Mouse (Mus musculus): ENCODE results near the gene Arhgap40. TPM values are rescaled to one million over a fixed set of nuclear protein-coding genes. Genes with fewer than 3 reads are reported as not detected.

Arhgap40 gene
- polyA plus RNA-seq, 1 experiment from 2014 or later = 0.23 TPM

DNA sequence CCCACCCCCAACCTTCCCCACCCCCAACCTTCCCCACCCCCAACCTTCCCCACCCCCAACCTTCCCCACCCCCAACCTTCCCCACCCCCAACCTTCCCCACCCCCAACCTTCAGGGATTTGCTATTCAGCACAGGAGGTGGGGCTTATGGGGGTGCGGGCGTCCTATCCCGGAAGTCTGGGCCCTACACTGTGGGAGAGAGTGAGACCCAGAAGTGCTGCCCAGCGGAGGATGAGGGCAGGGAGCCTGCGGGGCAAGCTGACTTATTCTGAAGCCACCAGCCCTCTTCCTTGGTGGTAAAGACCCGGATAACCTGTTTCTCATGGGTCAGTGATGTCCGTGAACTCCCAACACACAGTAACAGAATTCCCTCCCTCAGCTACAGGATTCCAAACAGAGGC, 42.7 kb downstream of the Arhgap40 start:
- 2% methylated on average over 7 of the region's 7 CpGs for WGBS
- Histone ChIP-seq H3K4me3 (replicated peaks) (no peak overlapping the region), H3K36me3 (no peaks in the 10 kb centered on the region), H3K27me3 (replicated peaks) (peaks cover 28% of the 10 kb centered on the region), H3K9me3 (no peaks in the 10 kb centered on the region), H3K4me1 (replicated peaks) (peaks cover 5% of the 10 kb centered on the region; the same call in 1 of the 2 replicates), H3K27ac (no peak overlapping the region), H3K4me2 (replicated peaks) (peak overlapping the region; percentile 47), H3K9ac (no peak overlapping the region)
- no peak for ATAC-seq

GRCm38 (mm10) chr2:158555812-158556211, 43.2 kb downstream of the Arhgap40 start:
- Histone ChIP-seq H3K27ac (no peak overlapping the region), H3K4me3 (replicated peaks) (peak overlapping the region; percentile 21; the same call in 1 of the 2 replicates), H3K9me3 (no peaks in the 10 kb centered on the region), H3K4me2 (replicated peaks) (peak overlapping the region; percentile 47), H3K27me3 (replicated peaks) (peaks cover 25% of the 10 kb centered on the region), H3K9ac (no peak overlapping the region), H3K4me1 (replicated peaks) (peaks cover 5% of the 10 kb centered on the region; the same call in 1 of the 2 replicates), H3K36me3 (no peaks in the 10 kb centered on the region)
- WGBS = 5% methylated on average over 8 of the region's 8 CpGs
- no peak for ATAC-seq

GRCm38 (mm10) chr2:158556225-158556624, 43.6 kb downstream of the Arhgap40 start:
- Histone ChIP-seq H3K4me1 (replicated peaks) (peaks cover 5% of the 10 kb centered on the region; the same call in 1 of the 2 replicates), H3K36me3 (no peaks in the 10 kb centered on the region), H3K4me3 (replicated peaks) (peak overlapping the region; percentile 21; the same call in 1 of the 2 replicates), H3K27me3 (replicated peaks) (peaks cover 25% of the 10 kb centered on the region), H3K9ac (no peak overlapping the region), H3K9me3 (no peaks in the 10 kb centered on the region), H3K27ac (no peak overlapping the region), H3K4me2 (replicated peaks) (peak overlapping the region; percentile 47)
- WGBS = 2% methylated on average over 20 of the region's 20 CpGs
- no peak for ATAC-seq

- H3K36me3 ChIP-seq = no peaks in the 10 kb centered on the region
- no peak overlapping the region for H3K9ac ChIP-seq
- no peak overlapping the region for H3K4me2 ChIP-seq (replicated peaks)
- no peak overlapping the region for H3K4me3 ChIP-seq (replicated peaks)
- ATAC-seq = no peak
- WGBS = 10% methylated on average over 5 of the region's 5 CpGs
- no peaks in the 10 kb centered on the region for H3K9me3 ChIP-seq
- peaks cover 5% of the 10 kb centered on the region; the same call in 1 of the 2 replicates for H3K4me1 ChIP-seq (replicated peaks)
- no peak overlapping the region for H3K27ac ChIP-seq
- H3K27me3 ChIP-seq (replicated peaks) = peaks cover 25% of the 10 kb centered on the region
Observed at GRCm38 (mm10) chr2:158556750-158557149, 44.2 kb downstream of the Arhgap40 start.

DNA sequence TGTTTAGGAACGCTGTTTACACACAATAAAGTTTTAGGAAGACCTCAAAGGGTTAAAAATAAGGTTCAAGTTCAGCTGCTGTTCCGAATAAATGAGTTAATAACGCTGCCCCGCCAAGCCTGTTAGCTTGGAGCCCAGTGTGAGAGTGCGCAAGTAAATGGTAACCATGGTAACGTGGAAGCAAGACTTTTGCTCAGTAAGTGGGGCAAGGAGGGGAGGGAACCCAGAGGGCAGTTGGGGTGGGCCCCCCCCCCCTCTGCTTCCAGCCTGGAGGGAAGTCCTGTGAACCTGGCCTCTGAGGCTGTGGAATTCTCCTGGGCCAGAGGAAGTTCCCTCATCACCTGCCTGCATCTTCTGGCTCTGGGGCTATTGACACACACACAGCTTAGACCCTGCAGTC, 47.3 kb downstream of the Arhgap40 start:
- WGBS = 39% methylated on average over 6 of the region's 6 CpGs
- Histone ChIP-seq H3K4me1 (replicated peaks) (peaks cover 5% of the 10 kb centered on the region; the same call in 1 of the 2 replicates), H3K27me3 (replicated peaks) (peaks cover 15% of the 10 kb centered on the region), H3K4me3 (replicated peaks) (no peak overlapping the region), H3K27ac (no peak overlapping the region), H3K4me2 (replicated peaks) (no peak overlapping the region), H3K36me3 (no peaks in the 10 kb centered on the region), H3K9ac (no peak overlapping the region), H3K9me3 (no peaks in the 10 kb centered on the region)
- no peak for ATAC-seq

GRCm38 (mm10) chr2:158560801-158561200, 48.2 kb downstream of the Arhgap40 start:
- Histone ChIP-seq H3K36me3 (no peaks in the 10 kb centered on the region), H3K9me3 (no peaks in the 10 kb centered on the region), H3K27me3 (replicated peaks) (peaks cover 14% of the 10 kb centered on the region), H3K4me3 (replicated peaks) (no peak overlapping the region), H3K27ac (no peak overlapping the region), H3K4me1 (replicated peaks) (peaks cover 3% of the 10 kb centered on the region; the same call in 1 of the 2 replicates), H3K4me2 (replicated peaks) (no peak overlapping the region), H3K9ac (no peak overlapping the region)
- ATAC-seq = no peak
- WGBS = 18% methylated on average over 9 of the region's 9 CpGs

- H3K36me3 ChIP-seq = no peaks in the 10 kb centered on the region
- WGBS = 39% methylated on average over 3 of the region's 3 CpGs
- H3K4me1 ChIP-seq (replicated peaks) = no peaks in the 10 kb centered on the region
- H3K27ac ChIP-seq = no peak overlapping the region
- no peak overlapping the region for H3K4me2 ChIP-seq (replicated peaks)
- no peaks in the 10 kb centered on the region for H3K9me3 ChIP-seq
- H3K4me3 ChIP-seq (replicated peaks) = no peak overlapping the region
- ATAC-seq = no peak
- H3K9ac ChIP-seq = no peak overlapping the region
- H3K27me3 ChIP-seq (replicated peaks) = peaks cover 12% of the 10 kb centered on the region; the same call in 1 of the 2 replicates
Observed at GRCm38 (mm10) chr2:158561371-158562144, 49.0 kb downstream of the Arhgap40 start.

GRCm38 (mm10) chr2:158570421-158571081, 58.0 kb downstream of the Arhgap40 start:
- ATAC-seq = no peak
- no peak overlapping the region for H3K9ac ChIP-seq
- no peaks in the 10 kb centered on the region for H3K9me3 ChIP-seq
- WGBS = 24% methylated on average over 13 of the region's 13 CpGs
- no peaks in the 10 kb centered on the region for H3K4me1 ChIP-seq (replicated peaks)
- no peak overlapping the region for H3K27ac ChIP-seq
- no peak overlapping the region for H3K4me2 ChIP-seq (replicated peaks)
- no peaks in the 10 kb centered on the region for H3K36me3 ChIP-seq
- 0 out of 2 replicates have a peak, but pooled peaks cover 2% of the 10 kb centered on the region for H3K27me3 ChIP-seq (replicated peaks)
- H3K4me3 ChIP-seq (replicated peaks) = no peak overlapping the region

- no peak for ATAC-seq
- Histone ChIP-seq H3K9ac (no peak overlapping the region), H3K27ac (no peak overlapping the region), H3K4me2 (replicated peaks) (no peak overlapping the region), H3K4me3 (replicated peaks) (no peak overlapping the region), H3K4me1 (replicated peaks) (no peaks in the 10 kb centered on the region), H3K36me3 (no peaks in the 10 kb centered on the region), H3K27me3 (replicated peaks) (0 out of 2 replicates have a peak, but pooled peaks cover 1% of the 10 kb centered on the region), H3K9me3 (no peaks in the 10 kb centered on the region)
- 66% methylated on average over 4 of the region's 4 CpGs for WGBS
Observed at GRCm38 (mm10) chr2:158579979-158580378, 67.4 kb downstream of the Arhgap40 start.

DNA sequence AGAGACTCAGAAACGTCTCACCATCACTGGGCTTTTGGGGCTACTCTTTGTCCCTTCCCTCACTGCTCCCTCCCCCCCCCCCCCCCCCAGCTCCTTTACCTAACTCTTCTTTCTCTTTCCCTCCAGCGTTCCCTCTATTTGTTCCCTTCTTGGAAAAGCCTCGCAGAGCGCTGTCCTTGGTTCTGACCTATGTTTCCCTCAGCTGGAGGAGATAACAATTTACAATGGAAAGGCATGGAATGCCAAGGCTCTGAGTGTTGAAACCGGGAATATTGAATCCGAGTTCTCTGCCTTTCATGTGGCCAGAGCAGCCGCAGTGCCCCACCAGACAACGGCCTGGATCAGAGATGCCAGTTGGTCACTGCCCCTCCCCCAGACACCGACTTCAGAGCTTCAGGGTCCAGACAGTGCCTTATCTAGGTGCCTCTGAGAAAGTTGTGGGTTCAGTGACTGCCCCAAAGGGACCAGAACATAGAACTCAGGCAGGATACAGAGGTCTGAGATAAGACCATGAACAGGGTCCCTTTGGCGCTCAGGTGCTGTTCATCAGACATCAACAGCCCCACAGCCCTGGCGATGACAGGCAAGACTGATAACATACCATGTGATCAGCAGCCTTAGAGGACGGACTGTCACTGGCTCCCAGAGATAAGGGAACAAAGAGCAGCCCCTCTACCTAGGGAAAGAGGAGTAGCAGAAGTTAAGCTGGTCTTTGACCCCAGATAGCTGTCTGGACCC, 72.2 kb downstream of the Arhgap40 start:
- H3K9me3 ChIP-seq = no peaks in the 10 kb centered on the region
- ATAC-seq = no peak
- 9% methylated on average over 12 of the region's 12 CpGs for WGBS
- no peak overlapping the region for H3K4me3 ChIP-seq (replicated peaks)
- no peaks in the 10 kb centered on the region for H3K36me3 ChIP-seq
- 0 out of 2 replicates have a peak, but pooled peaks cover 3% of the 10 kb centered on the region for H3K27me3 ChIP-seq (replicated peaks)
- H3K4me2 ChIP-seq (replicated peaks) = no peak overlapping the region
- H3K4me1 ChIP-seq (replicated peaks) = no peaks in the 10 kb centered on the region
- H3K9ac ChIP-seq = no peak overlapping the region
- H3K27ac ChIP-seq = no peak overlapping the region

- 42% methylated on average over 8 of the region's 8 CpGs for WGBS
- no peak for ATAC-seq
Observed at GRCm38 (mm10) chr2:158588524-158589271, 76.1 kb downstream of the Arhgap40 start.

More at GRCm38 (mm10) chr2:158588524-158589271, 76.1 kb downstream of the Arhgap40 start:
- Histone ChIP-seq H3K9me3 (no peaks in the 10 kb centered on the region), H3K4me3 (replicated peaks) (no peak overlapping the region), H3K4me1 (replicated peaks) (no peaks in the 10 kb centered on the region), H3K27me3 (replicated peaks) (0 out of 2 replicates have a peak, but pooled peaks cover 3% of the 10 kb centered on the region), H3K27ac (no peak overlapping the region), H3K4me2 (replicated peaks) (no peak overlapping the region), H3K9ac (no peak overlapping the region), H3K36me3 (no peaks in the 10 kb centered on the region)
